Mouse (Mus musculus) stomach, embryonic 14.5 days (tissue): Measurements from ENCODE around the gene Cdc42bpb. TPM values are rescaled to one million over a fixed set of nuclear protein-coding genes. Genes with fewer than 3 reads are reported as not detected.

Experiments
- ATAC-seq: fragments of 200-750 bp; cut with Nextera tagmentation; 2 replicates; pipeline ENCODE4 v1.8.0; 2017; ENCODE audit warnings: low read depth, moderate TSS enrichment; ENCODE audit not compliant: insufficient number of reproducible peaks, insufficient read depth, low FRiP score
- H3K27ac ChIP-seq: fragments of 300-500 bp; sonication (generic); 2 replicates; pipeline ENCODE4 v1.5.1; 2014; ENCODE audit warnings: mild to moderate bottlenecking, low read length, moderate library complexity, mixed read lengths
- H3K27me3 ChIP-seq: fragments of 300-500 bp; sonication (generic); 2 replicates; pipeline ENCODE4 v1.6.1; 2014; ENCODE audit warnings: low read length, control low read depth, mixed read lengths; ENCODE audit not compliant: control insufficient read depth, insufficient read depth
- H3K36me3 ChIP-seq: fragments of 300-500 bp; sonication (generic); 2 replicates; pipeline ENCODE4 v1.6.1; 2014; ENCODE audit warnings: mild to moderate bottlenecking, control low read depth, low read length, moderate library complexity, mixed read lengths; ENCODE audit not compliant: control insufficient read depth, insufficient read depth
- H3K4me1 ChIP-seq: fragments of 300-500 bp; sonication (generic); 2 replicates; pipeline ENCODE4 v1.6.1; 2014; ENCODE audit warnings: low read length, control low read depth, mixed read lengths; ENCODE audit not compliant: control insufficient read depth, insufficient read depth
- H3K4me2 ChIP-seq: fragments of 300-500 bp; sonication (generic); replicated peaks from 2 replicates; pipeline ENCODE4 v1.6.1; 2014; ENCODE audit warnings: low read depth, low read length, control low read depth
- H3K4me3 ChIP-seq: fragments of 300-500 bp; sonication (generic); 2 replicates; pipeline ENCODE4 v1.5.1; 2014; ENCODE audit warnings: low read depth, low read length, control low read depth
- H3K9ac ChIP-seq: fragments of 300-500 bp; sonication (generic); replicated peaks from 2 replicates; pipeline ENCODE4 v1.6.1; 2014; ENCODE audit warnings: low read depth, mild to moderate bottlenecking, control low read depth, low read length, moderate library complexity, mixed read lengths
- H3K9me3 ChIP-seq: fragments of 300-500 bp; sonication (generic); 2 replicates; pipeline ENCODE4 v1.6.1; 2016; ENCODE audit warnings: low read depth, low read length, control low read depth; ENCODE audit not compliant: control insufficient read depth
- WGBS: fragments of 180-500 bp; shearing (Covaris S2); extraction: QIAGEN DNeasy Blood & Tissue Kit; methylation state at CpG from one replicate; pipeline ENCODE4 v1.1.7; 2014; 5-methylcytosine and 5-hydroxymethylcytosine counted together
- polyA plus RNA-seq: library from polyadenylated mRNA; unstranded; fragments of >200 nt; fragmentation: Nextera tagmentation; extraction: Ambion mirVana; gene quantifications from 2 replicates; pipeline ENCODE4 v1.2.1, GENCODE M21; 2014

Gene Cdc42bpb
- polyA plus RNA-seq, 1 experiment from 2014 or later, result 44.1 TPM

- Histone ChIP-seq H3K27me3 (no peaks in the 10 kb centered on the region), H3K36me3 (peaks cover 81% of the 10 kb centered on the region), H3K9ac (no peak overlapping the region), H3K27ac (no peak overlapping the region), H3K4me2 (no peak overlapping the region), H3K9me3 (no peaks in the 10 kb centered on the region), H3K4me3 (no peak overlapping the region), H3K4me1 (no peaks in the 10 kb centered on the region)
- 83% methylated on average over 14 of the region's 14 CpGs for WGBS
- no peak for ATAC-seq
These were observed 67.6 kb downstream of the Cdc42bpb start for GRCm38 (mm10) chr12:111309931-111310330.

DNA sequence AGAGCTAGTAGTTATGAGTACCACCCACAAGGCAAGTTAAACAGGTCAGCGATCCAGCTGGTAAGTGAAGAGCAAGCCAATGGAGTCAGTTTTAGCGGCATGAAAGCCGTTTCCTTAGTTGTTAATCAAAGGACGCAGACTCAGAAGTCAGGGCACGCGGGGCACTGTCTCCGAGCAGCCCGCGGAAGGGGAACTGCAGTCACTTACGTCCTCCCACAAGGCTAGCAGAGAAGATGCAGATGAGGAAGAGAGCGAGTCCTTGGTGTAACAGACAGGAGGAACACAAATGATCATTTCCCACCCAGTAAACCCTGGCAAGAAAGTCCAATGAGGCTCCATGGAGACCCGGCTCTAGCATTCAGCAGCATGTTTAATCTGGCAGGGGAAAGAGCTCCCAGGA is 68.3 kb downstream of the Cdc42bpb start:
- H3K4me3 ChIP-seq, result no peak overlapping the region
- H3K4me1 ChIP-seq, result no peaks in the 10 kb centered on the region
- H3K4me2 ChIP-seq, result no peak overlapping the region
- ATAC-seq, result no peak
- no peak overlapping the region for H3K27ac ChIP-seq
- H3K36me3 ChIP-seq, result peaks cover 81% of the 10 kb centered on the region
- 80% methylated on average over 12 of the region's 12 CpGs for WGBS
- H3K27me3 ChIP-seq, result no peaks in the 10 kb centered on the region
- no peaks in the 10 kb centered on the region for H3K9me3 ChIP-seq
- no peak overlapping the region for H3K9ac ChIP-seq

GRCm38 (mm10) chr12:111306821-111307220 is 70.7 kb downstream of the Cdc42bpb start:
- Histone ChIP-seq H3K9me3 (no peaks in the 10 kb centered on the region), H3K9ac (no peak overlapping the region), H3K4me3 (no peak overlapping the region), H3K36me3 (peaks cover 75% of the 10 kb centered on the region), H3K27me3 (no peaks in the 10 kb centered on the region), H3K4me2 (no peak overlapping the region), H3K27ac (no peak overlapping the region), H3K4me1 (no peaks in the 10 kb centered on the region)
- 80% methylated on average over 8 of the region's 8 CpGs for WGBS
- ATAC-seq, result no peak

- Histone ChIP-seq H3K4me1 (no peaks in the 10 kb centered on the region), H3K4me3 (no peak overlapping the region), H3K27me3 (no peaks in the 10 kb centered on the region), H3K27ac (no peak overlapping the region), H3K36me3 (peaks cover 72% of the 10 kb centered on the region), H3K9me3 (no peaks in the 10 kb centered on the region), H3K4me2 (no peak overlapping the region), H3K9ac (no peak overlapping the region)
- WGBS, result 94% methylated on average over 8 of the region's 8 CpGs
- ATAC-seq, result no peak
These were observed 73.7 kb downstream of the Cdc42bpb start for GRCm38 (mm10) chr12:111303702-111304337.

GRCm38 (mm10) chr12:111302018-111302345 is 75.5 kb downstream of the Cdc42bpb start:
- WGBS, result 95% methylated on average over 14 of the region's 14 CpGs
- Histone ChIP-seq H3K4me1 (no peaks in the 10 kb centered on the region), H3K9me3 (no peaks in the 10 kb centered on the region), H3K4me2 (no peak overlapping the region), H3K27me3 (no peaks in the 10 kb centered on the region), H3K9ac (no peak overlapping the region), H3K27ac (no peak overlapping the region), H3K4me3 (no peak overlapping the region), H3K36me3 (peaks cover 81% of the 10 kb centered on the region)
- no peak for ATAC-seq

DNA sequence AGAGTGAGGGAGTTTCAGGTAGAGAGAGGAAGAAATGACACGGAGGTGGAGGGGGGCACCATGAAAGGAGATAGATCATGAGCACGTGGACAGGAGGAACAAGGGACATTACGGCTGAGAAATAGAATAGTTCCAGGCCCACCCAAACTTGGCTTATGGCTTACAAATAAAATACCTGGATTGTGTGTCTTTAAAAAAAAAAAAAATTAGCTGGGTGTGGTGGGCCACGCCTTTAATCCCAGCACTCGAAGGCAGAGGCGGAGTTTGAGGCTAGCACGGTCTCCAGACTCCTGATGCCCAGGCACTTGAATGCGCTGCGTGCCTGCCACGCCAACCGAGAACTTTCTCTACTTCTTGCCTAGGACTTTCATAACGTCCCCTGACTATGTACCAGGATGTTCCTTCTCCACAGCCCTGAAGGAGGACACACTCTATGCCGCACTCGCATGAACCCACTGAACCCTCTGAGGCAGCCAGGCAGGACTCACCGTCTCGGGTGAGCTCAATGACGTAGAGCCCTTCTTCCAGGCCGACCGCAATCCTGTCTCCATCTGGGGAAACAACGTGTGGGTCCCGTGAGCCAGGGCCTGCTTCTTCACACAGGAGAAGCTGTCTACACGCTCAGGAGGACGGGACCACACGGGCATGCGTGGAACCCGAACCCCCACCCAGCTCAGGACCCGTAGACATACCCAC is 76.0 kb downstream of the Cdc42bpb start:
- Histone ChIP-seq H3K4me2 (no peak overlapping the region), H3K27me3 (no peaks in the 10 kb centered on the region), H3K4me3 (no peak overlapping the region), H3K4me1 (no peaks in the 10 kb centered on the region), H3K36me3 (peaks cover 83% of the 10 kb centered on the region), H3K9ac (no peak overlapping the region), H3K9me3 (no peaks in the 10 kb centered on the region), H3K27ac (no peak overlapping the region)
- 93% methylated on average over 27 of the region's 27 CpGs for WGBS
- ATAC-seq, result no peak

GRCm38 (mm10) chr12:111293025-111293424 is 84.5 kb downstream of the Cdc42bpb start:
- H3K36me3 ChIP-seq, result peaks cover 55% of the 10 kb centered on the region
- H3K9ac ChIP-seq, result no peak overlapping the region
- no peak for ATAC-seq
- 90% methylated on average over 12 of the region's 12 CpGs for WGBS
- H3K4me1 ChIP-seq, result no peaks in the 10 kb centered on the region
- H3K9me3 ChIP-seq, result no peaks in the 10 kb centered on the region
- no peaks in the 10 kb centered on the region for H3K27me3 ChIP-seq
- H3K4me3 ChIP-seq, result no peak overlapping the region
- no peak overlapping the region for H3K4me2 ChIP-seq
- no peak overlapping the region for H3K27ac ChIP-seq

GRCm38 (mm10) chr12:111284532-111284931 is 93.0 kb downstream of the Cdc42bpb start:
- ATAC-seq, result 0 out of 2 replicates have a peak, but pooled peaks have one; percentile 28
- 26% methylated on average over 10 of the region's 10 CpGs for WGBS
- Histone ChIP-seq H3K4me1 (0 out of 2 replicates have a peak, but pooled peaks cover 8% of the 10 kb centered on the region), H3K36me3 (no peaks in the 10 kb centered on the region), H3K4me2 (peak overlapping the region; percentile 30), H3K27ac (no peak overlapping the region), H3K9ac (no peak overlapping the region), H3K9me3 (no peaks in the 10 kb centered on the region), H3K4me3 (0 out of 2 replicates have a peak overlapping the region, but pooled peaks have one; percentile 5), H3K27me3 (no peaks in the 10 kb centered on the region)
